Mouse (Mus musculus) cortical plate, adult 2 months (tissue): ENCODE results near the gene Senp6.

Experiments
- CTCF ChIP-seq: fragments of 200-500 bp; IDR thresholded peaks from 2 replicates; pipeline ENCODE4 v1.5.1; 2011; ENCODE audit warnings: mild to moderate bottlenecking, control low read depth, low read length; ENCODE audit not compliant: insufficient read depth; ENCODE audit errors: extremely low read depth
- POLR2A ChIP-seq: fragments of 200-500 bp; IDR thresholded peaks from 2 replicates; pipeline ENCODE4 v1.6.1; 2011; ENCODE audit warnings: mild to moderate bottlenecking, low read length, control low read depth; ENCODE audit not compliant: insufficient read depth; ENCODE audit errors: extremely low read depth

DNA sequence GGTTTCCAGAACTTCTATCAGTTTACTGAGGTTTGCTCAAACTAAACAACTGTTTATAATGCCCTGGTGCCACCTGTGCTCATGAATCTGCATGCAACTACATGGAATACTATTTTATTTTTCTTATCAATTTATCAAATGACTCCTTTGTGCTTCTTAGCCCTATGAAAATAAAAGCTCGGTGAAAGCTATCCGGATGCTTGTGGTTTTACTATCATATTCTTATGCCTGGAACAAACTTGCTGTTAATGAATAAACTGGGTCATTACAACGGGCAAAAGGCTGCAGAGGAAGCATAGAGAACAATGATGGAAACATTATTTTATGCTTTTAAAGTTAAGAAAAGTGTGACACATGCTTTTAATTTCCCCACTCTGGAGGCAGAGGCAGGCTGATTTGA is 3.3 kb downstream of the Senp6 start:
- no peak for TF ChIP-seq CTCF
- no peak for TF ChIP-seq POLR2A
